8 mouse cellular contexts compared by ENCODE assay signal in the genomic region with DNA sequence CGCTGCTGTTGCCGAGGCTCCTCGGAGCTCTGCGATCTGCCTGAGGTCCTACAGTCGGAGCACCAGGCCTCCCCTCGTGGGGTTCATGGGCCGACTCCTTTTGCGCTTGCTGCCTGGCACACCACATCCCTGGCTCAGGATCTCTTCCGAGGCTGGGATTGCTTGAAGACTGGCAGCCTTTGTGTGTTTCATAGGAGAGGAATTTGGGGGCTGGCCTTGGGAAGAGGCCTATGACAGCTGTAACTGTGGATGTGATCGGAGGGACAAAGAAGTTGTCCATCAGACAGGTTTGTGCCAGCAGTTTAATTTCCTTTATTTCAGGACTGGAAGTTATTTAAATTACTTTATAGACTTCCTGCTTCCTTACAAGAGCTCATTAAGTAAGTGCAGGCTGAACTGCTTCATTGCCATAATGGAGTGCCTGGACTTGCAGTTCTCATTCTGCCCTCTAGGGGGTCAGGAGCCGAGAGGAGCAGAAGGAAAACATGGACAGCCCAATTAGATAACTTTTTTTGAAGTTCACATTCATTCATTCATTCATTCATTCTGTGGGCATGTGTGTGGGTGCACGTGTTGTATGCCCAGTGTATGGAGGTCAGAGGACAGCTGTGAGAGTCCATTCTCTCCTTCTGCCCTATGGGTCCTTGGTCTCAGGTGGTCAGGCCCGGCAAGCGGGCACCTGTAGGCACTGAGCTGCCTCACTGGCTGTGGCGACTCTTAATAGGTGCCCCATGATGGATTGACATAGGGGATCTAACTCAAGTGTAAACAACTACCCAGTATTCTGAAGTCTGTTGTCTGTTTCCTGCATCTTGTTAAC.
A peak's percentile ranks its signal among the peaks of the same experiment; 100 is the strongest.
DNase-seq lines count a peak whose midpoint lies in the region; ATAC-seq and TF ChIP-seq lines count a peak whose summit lies in the region.
"Had no signal": no experiment of that assay in that cellular context is flagged by ENCODE, and none has a peak within 500 bp of the region (broad histone marks: within the 10 kb centered on the region; RNA-seq: fewer than 3 reads in every experiment).

No protein-coding gene starts in this region.

- WGBS in heart, embryonic 13.5 days, result 59% methylated on average over 15 of the region's 15 CpGs

- 0 out of 2 replicates have a peak overlapping the region, but pooled peaks have one; percentile 5 for H3K9ac ChIP-seq in ES-E14 (ENCODE audit: insufficient read depth, low read depth, low read length, poor library complexity, severe bottlenecking)
- H3K9ac ChIP-seq in heart, embryonic 13.5 days, result no peak overlapping the region

- H3K4me3 ChIP-seq in ES-E14 (ENCODE audit: insufficient read depth in 1 of 2, low read depth in 1 of 2, low read length in 2 of 2, poor library complexity in 1 of 2, severe bottlenecking in 1 of 2), result no peak overlapping the region
- H3K4me3 ChIP-seq in heart, embryonic 13.5 days, result no peak overlapping the region

- no peak overlapping the region for H3K27ac ChIP-seq in ES-E14 (ENCODE audit: insufficient read depth, low read depth, low read length, poor library complexity, severe bottlenecking)
- peak overlapping the region; percentile 59 for H3K27ac ChIP-seq in heart, embryonic 13.5 days (replicated peaks)
- H3K27ac ChIP-seq: macrophage had no signal

- H3K4me2 ChIP-seq in heart, embryonic 13.5 days, result no peak overlapping the region

- peak; percentile 64 for DNase-seq in ES-E14 (ENCODE audit: low read depth, low spot score)
- DNase-seq in adrenal gland, adult (ENCODE audit: inconsistent age in 2 of 2, low spot score in 1 of 2), result peak; percentile 80 to 92
- DNase-seq in embryo, embryonic 11.5 days (ENCODE audit: low read depth, low spot score), result peak; percentile 45
- DNase-seq in kidney, postnatal 36 days, result peak; percentile 59 to 87
- peak; percentile 84 for DNase-seq in lung, postnatal 36 days
- DNase-seq in right cerebral cortex, postnatal 4 days, result peak; percentile 76

- no peaks in the 10 kb centered on the region for H3K27me3 ChIP-seq in heart, embryonic 13.5 days (replicated peaks)

- H3K4me1 ChIP-seq in ES-E14 (ENCODE audit: control insufficient read depth in 2 of 2, insufficient read depth in 2 of 2, low read length in 2 of 2, poor library complexity in 1 of 2), result peaks cover 0 to 18% of the 10 kb centered on the region in 2 experiments; a peak in 2 of 4 replicates
- peaks cover 62% of the 10 kb centered on the region for H3K4me1 ChIP-seq in heart, embryonic 13.5 days

- no peak for ATAC-seq in heart, embryonic 13.5 days (ENCODE audit: extremely low read depth, insufficient number of reproducible peaks, low FRiP score, low TSS enrichment)

- H3K36me3 ChIP-seq in ES-E14 (ENCODE audit: control insufficient read depth, insufficient read depth, low read length, poor library complexity, severe bottlenecking), result peaks cover 1% of the 10 kb centered on the region; the same call in 1 of the 2 replicates
- no peaks in the 10 kb centered on the region for H3K36me3 ChIP-seq in heart, embryonic 13.5 days

- no peaks in the 10 kb centered on the region for H3K9me3 ChIP-seq in ES-E14 (ENCODE audit: control insufficient read depth, insufficient read depth, low read depth, low read length)
- H3K9me3 ChIP-seq in heart, embryonic 13.5 days, result no peaks in the 10 kb centered on the region

- in situ Hi-C loops in ES-E14 (cut with MboI; ENCODE audit: low sequenced_read_pairs in 2 of 2, unreplicated experiment in 2 of 2), result no loop called here

TF ChIP-seq in ES-E14, 5 proteins besides CTCF, POLR2A, EP300 and RAD21:
- TF ChIP-seq ZNF384 (IDR thresholded peaks at IDR 0.05; ENCODE audit: low read depth, low read length) (no peak), ZC3H11A (IDR thresholded peaks at IDR 0.05; ENCODE audit: borderline replicate concordance, low read depth, low read length) (no peak), CHD2 (IDR thresholded peaks at IDR 0.05; ENCODE audit: low read depth, low read length) (no peak), HCFC1 (IDR thresholded peaks at IDR 0.05; ENCODE audit: borderline replicate concordance, insufficient read depth, low read length) (no peak), MAFK (IDR thresholded peaks at IDR 0.05; ENCODE audit: insufficient read depth, low read depth, low read length) (no peak)
